Mouse (Mus musculus) skeletal muscle tissue, adult 2 months (tissue): Measurements from ENCODE around the gene Etnppl.

ENCODE experiments used
- DNase-seq: peaks from one replicate; pipeline ENCODE4 v3.0.0-alpha.2; 2012; ENCODE audit warnings: low read depth, low spot score

Gene Etnppl

GRCm38 (mm10) chr3:130677671-130678460 lies 60.6 kb downstream of the Etnppl start:
- DNase-seq: no peak

GRCm38 (mm10) chr3:130681226-130681625 lies 64.0 kb downstream of the Etnppl start:
- no peak for DNase-seq

GRCm38 (mm10) chr3:130682183-130682582 lies 64.9 kb downstream of the Etnppl start:
- no peak for DNase-seq

GRCm38 (mm10) chr3:130683836-130684235 lies 66.6 kb downstream of the Etnppl start:
- DNase-seq: no peak

- DNase-seq: no peak
Observed at GRCm38 (mm10) chr3:130684276-130685013, 67.2 kb downstream of the Etnppl start.

GRCm38 (mm10) chr3:130685014-130685366 lies 67.7 kb downstream of the Etnppl start:
- no peak for DNase-seq

GRCm38 (mm10) chr3:130687051-130687450 lies 69.8 kb downstream of the Etnppl start:
- no peak for DNase-seq
